Mouse (Mus musculus): ENCODE measurements around the gene Mars.

GRCm38 (mm10) chr10:127269036-127269435 is 42.5 kb downstream of the Mars start:
- TF ChIP-seq CTCF (IDR thresholded peaks at IDR 0.05; ENCODE audit: extremely low read depth, insufficient read length, insufficient replicate concordance, low read depth, low read length): no peak
- TF ChIP-seq POLR2A (IDR thresholded peaks at IDR 0.05; ENCODE audit: low read depth, low read length): no peak

Data from small intestine, adult 2 months (tissue).